Mouse (Mus musculus): ENCODE data around the gene Zfp804a. TPM values are rescaled to one million over a fixed set of nuclear protein-coding genes. Genes with fewer than 3 reads are reported as not detected.

Gene Zfp804a
- total RNA-seq, 1 experiment: 0.09 TPM

DNA sequence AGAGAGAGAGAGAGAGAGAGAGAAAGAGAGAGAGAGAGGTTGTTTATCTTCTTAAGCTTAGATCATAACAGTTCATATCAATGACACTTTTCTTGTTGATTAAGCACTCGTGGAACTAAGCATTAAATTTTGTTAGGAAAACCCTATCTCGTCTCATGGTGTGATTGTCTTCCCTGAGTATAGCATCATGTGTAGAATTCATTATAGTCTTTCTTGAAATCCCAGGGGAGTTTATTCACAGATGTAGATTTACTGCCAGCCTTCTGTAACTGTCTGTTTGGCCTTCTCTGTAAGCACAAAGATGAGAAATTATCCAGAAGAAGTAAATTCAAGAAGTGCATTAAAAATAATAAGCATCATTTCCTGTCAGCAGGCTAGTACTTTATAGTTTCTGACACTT, 66.6 kb downstream of the Zfp804a start:
- DNase-seq (ENCODE audit: low read depth, low spot score): no peak
- no peak overlapping the region for H3K4me3 ChIP-seq (ENCODE audit: insufficient read depth in 1 of 2, low read depth in 1 of 2, low read length in 2 of 2, poor library complexity in 1 of 2, severe bottlenecking in 1 of 2)
- no peak overlapping the region for H3K9ac ChIP-seq (ENCODE audit: insufficient read depth, low read depth, low read length, poor library complexity, severe bottlenecking)
- in situ Hi-C loops (cut with MboI; ENCODE audit: low sequenced_read_pairs in 2 of 2, unreplicated experiment in 2 of 2): no loop called here
- no peaks in the 10 kb centered on the region for H3K36me3 ChIP-seq (ENCODE audit: control insufficient read depth, insufficient read depth, low read length, poor library complexity, severe bottlenecking)
- H3K4me1 ChIP-seq (ENCODE audit: control insufficient read depth in 2 of 2, insufficient read depth in 2 of 2, low read length in 2 of 2, poor library complexity in 1 of 2): no peaks in the 10 kb centered on the region
- H3K9me3 ChIP-seq (ENCODE audit: control insufficient read depth, insufficient read depth, low read depth, low read length): no peaks in the 10 kb centered on the region
- TF ChIP-seq HCFC1 (IDR thresholded peaks at IDR 0.05; ENCODE audit: borderline replicate concordance, insufficient read depth, low read length) (no peak), ZNF384 (IDR thresholded peaks at IDR 0.05; ENCODE audit: low read depth, low read length) (no peak)
- no peak overlapping the region for H3K27ac ChIP-seq (ENCODE audit: insufficient read depth, low read depth, low read length, poor library complexity, severe bottlenecking)

DNA sequence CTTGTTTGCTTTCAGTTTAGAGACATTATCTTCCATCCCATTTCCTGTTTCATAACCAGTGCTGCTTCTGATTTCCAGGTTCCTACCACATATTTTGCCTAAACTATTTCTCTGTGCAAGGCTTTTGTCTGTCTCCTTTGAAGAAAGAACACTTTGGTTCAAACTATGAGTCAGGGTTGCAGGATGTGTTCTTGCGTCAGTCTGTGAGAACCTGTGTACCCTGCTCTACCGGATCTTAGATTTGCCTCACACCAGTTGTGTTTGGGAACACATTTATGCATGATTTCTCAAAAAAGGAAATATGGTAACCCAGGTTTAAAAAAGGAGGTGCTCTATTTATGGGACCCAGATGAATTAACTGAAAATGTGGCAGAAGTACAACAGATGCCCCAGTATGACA, 125.7 kb downstream of the Zfp804a start:
- in situ Hi-C loops (cut with MboI; ENCODE audit: low sequenced_read_pairs in 2 of 2, unreplicated experiment in 2 of 2): no loop called here
- TF ChIP-seq CHD2 (IDR thresholded peaks at IDR 0.05; ENCODE audit: low read depth, low read length): no peak
- TF ChIP-seq ZNF384 (IDR thresholded peaks at IDR 0.05; ENCODE audit: low read depth, low read length): no peak
- no peak for TF ChIP-seq MAFK (IDR thresholded peaks at IDR 0.05; ENCODE audit: insufficient read depth, low read depth, low read length)
- no peak for TF ChIP-seq ZC3H11A (IDR thresholded peaks at IDR 0.05; ENCODE audit: borderline replicate concordance, low read depth, low read length)
- no peak for TF ChIP-seq HCFC1 (IDR thresholded peaks at IDR 0.05; ENCODE audit: borderline replicate concordance, insufficient read depth, low read length)
- H3K9ac ChIP-seq (ENCODE audit: insufficient read depth, low read depth, low read length, poor library complexity, severe bottlenecking): no peak overlapping the region
- DNase-seq (ENCODE audit: low read depth, low spot score): no peak
- no peak overlapping the region for H3K4me3 ChIP-seq (ENCODE audit: insufficient read depth in 1 of 2, low read depth in 1 of 2, low read length in 2 of 2, poor library complexity in 1 of 2, severe bottlenecking in 1 of 2)
- H3K27ac ChIP-seq (ENCODE audit: insufficient read depth, low read depth, low read length, poor library complexity, severe bottlenecking): no peak overlapping the region
- no peaks in the 10 kb centered on the region for H3K36me3 ChIP-seq (ENCODE audit: control insufficient read depth, insufficient read depth, low read length, poor library complexity, severe bottlenecking)
- no peaks in the 10 kb centered on the region for H3K9me3 ChIP-seq (ENCODE audit: control insufficient read depth, insufficient read depth, low read depth, low read length)
- no peaks in the 10 kb centered on the region for H3K4me1 ChIP-seq (ENCODE audit: control insufficient read depth in 2 of 2, insufficient read depth in 2 of 2, low read length in 2 of 2, poor library complexity in 1 of 2)

DNA sequence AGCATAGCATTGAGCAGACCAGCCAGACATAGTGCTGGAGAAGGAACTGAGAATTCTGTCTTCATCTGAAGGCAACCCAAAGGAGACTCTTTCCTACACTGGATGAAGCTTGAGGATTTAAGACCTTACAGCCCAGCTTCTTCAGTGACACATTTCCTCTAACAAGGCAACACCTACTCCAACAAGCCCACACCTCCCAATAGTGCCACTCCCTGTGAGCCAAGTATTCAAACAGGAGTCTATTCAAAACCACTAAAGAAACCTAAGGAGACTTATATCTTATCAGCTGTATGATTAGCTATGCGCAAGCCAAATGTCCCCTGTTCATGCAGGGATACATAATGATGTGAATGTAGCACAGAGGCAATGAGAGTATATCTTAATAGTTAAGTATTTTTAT, 128.0 kb downstream of the Zfp804a start:
- Histone ChIP-seq H3K4me3 (ENCODE audit: insufficient read depth in 1 of 2, low read depth in 1 of 2, low read length in 2 of 2, poor library complexity in 1 of 2, severe bottlenecking in 1 of 2) (no peak overlapping the region), H3K4me1 (ENCODE audit: control insufficient read depth in 2 of 2, insufficient read depth in 2 of 2, low read length in 2 of 2, poor library complexity in 1 of 2) (no peaks in the 10 kb centered on the region), H3K36me3 (ENCODE audit: control insufficient read depth, insufficient read depth, low read length, poor library complexity, severe bottlenecking) (no peaks in the 10 kb centered on the region), H3K9me3 (ENCODE audit: control insufficient read depth, insufficient read depth, low read depth, low read length) (no peaks in the 10 kb centered on the region), H3K9ac (ENCODE audit: insufficient read depth, low read depth, low read length, poor library complexity, severe bottlenecking) (no peak overlapping the region), H3K27ac (ENCODE audit: insufficient read depth, low read depth, low read length, poor library complexity, severe bottlenecking) (no peak overlapping the region)
- DNase-seq (ENCODE audit: low read depth, low spot score): no peak
- in situ Hi-C loops (cut with MboI; ENCODE audit: low sequenced_read_pairs in 2 of 2, unreplicated experiment in 2 of 2): no loop called here
- TF ChIP-seq MAFK (IDR thresholded peaks at IDR 0.05; ENCODE audit: insufficient read depth, low read depth, low read length): no peak
- no peak for TF ChIP-seq HCFC1 (IDR thresholded peaks at IDR 0.05; ENCODE audit: borderline replicate concordance, insufficient read depth, low read length)
- no peak for TF ChIP-seq CHD2 (IDR thresholded peaks at IDR 0.05; ENCODE audit: low read depth, low read length)
- TF ChIP-seq ZNF384 (IDR thresholded peaks at IDR 0.05; ENCODE audit: low read depth, low read length): no peak
- no peak for TF ChIP-seq ZC3H11A (IDR thresholded peaks at IDR 0.05; ENCODE audit: borderline replicate concordance, low read depth, low read length)

DNA sequence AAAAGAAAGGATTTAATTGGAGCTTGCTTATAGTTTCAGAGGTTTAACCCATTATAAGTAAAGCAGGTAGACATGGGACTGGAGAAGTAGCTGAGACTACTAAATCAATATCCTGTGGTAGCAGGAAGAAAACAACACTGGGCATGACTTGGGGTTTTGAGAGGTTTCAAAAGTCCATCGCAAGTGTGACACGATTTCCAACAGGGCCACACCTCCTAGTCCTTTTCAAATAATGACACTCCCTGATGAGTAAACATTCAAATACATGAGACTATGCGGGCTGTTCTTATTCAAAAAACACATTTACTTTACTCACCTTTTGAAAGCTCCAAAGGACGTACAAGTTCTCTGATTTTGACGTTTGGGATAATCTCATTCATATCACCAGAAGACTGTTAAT, 146.9 kb downstream of the Zfp804a start:
- H3K36me3 ChIP-seq (ENCODE audit: control insufficient read depth, insufficient read depth, low read length, poor library complexity, severe bottlenecking): no peaks in the 10 kb centered on the region
- no peak for DNase-seq (ENCODE audit: low read depth, low spot score)
- in situ Hi-C loops (cut with MboI; ENCODE audit: low sequenced_read_pairs in 2 of 2, unreplicated experiment in 2 of 2): no loop called here

DNA sequence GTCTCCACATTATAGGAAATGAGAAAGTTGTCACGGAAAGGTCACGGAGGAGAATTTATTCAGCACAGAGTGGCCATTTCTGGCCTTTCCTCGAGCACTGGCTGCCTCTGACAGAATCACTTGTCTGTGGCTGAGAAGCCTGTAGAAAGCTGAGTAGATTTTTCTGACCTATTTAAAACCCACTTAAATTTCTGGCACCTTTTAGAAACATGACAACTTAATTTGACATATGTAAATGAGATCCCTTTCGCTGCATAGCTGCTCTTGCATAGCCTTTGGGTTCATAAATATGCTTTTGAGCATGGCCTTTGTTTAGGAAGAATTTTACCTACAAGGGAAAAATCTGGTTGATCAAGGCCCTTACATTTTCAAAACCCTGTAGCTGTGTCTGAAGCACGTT, 147.6 kb downstream of the Zfp804a start:
- no peaks in the 10 kb centered on the region for H3K9me3 ChIP-seq (ENCODE audit: control insufficient read depth, insufficient read depth, low read depth, low read length)
- in situ Hi-C loops (cut with MboI; ENCODE audit: low sequenced_read_pairs in 2 of 2, unreplicated experiment in 2 of 2): no loop called here
- no peak for TF ChIP-seq CHD2 (IDR thresholded peaks at IDR 0.05; ENCODE audit: low read depth, low read length)
- TF ChIP-seq MAFK (IDR thresholded peaks at IDR 0.05; ENCODE audit: insufficient read depth, low read depth, low read length): no peak
- TF ChIP-seq ZC3H11A (IDR thresholded peaks at IDR 0.05; ENCODE audit: borderline replicate concordance, low read depth, low read length): no peak
- TF ChIP-seq ZNF384 (IDR thresholded peaks at IDR 0.05; ENCODE audit: low read depth, low read length): no peak
- TF ChIP-seq HCFC1 (IDR thresholded peaks at IDR 0.05; ENCODE audit: borderline replicate concordance, insufficient read depth, low read length): no peak
- DNase-seq (ENCODE audit: low read depth, low spot score): no peak
- H3K9ac ChIP-seq (ENCODE audit: insufficient read depth, low read depth, low read length, poor library complexity, severe bottlenecking): no peak overlapping the region
- H3K4me3 ChIP-seq (ENCODE audit: insufficient read depth in 1 of 2, low read depth in 1 of 2, low read length in 2 of 2, poor library complexity in 1 of 2, severe bottlenecking in 1 of 2): no peak overlapping the region
- no peaks in the 10 kb centered on the region for H3K4me1 ChIP-seq (ENCODE audit: control insufficient read depth in 2 of 2, insufficient read depth in 2 of 2, low read length in 2 of 2, poor library complexity in 1 of 2)
- H3K27ac ChIP-seq (ENCODE audit: insufficient read depth, low read depth, low read length, poor library complexity, severe bottlenecking): no peak overlapping the region
- no peaks in the 10 kb centered on the region for H3K36me3 ChIP-seq (ENCODE audit: control insufficient read depth, insufficient read depth, low read length, poor library complexity, severe bottlenecking)

More for the DNA sequence above, 146.9 kb downstream of the Zfp804a start:
- H3K9ac ChIP-seq (ENCODE audit: insufficient read depth, low read depth, low read length, poor library complexity, severe bottlenecking): no peak overlapping the region
- no peaks in the 10 kb centered on the region for H3K9me3 ChIP-seq (ENCODE audit: control insufficient read depth, insufficient read depth, low read depth, low read length)
- H3K27ac ChIP-seq (ENCODE audit: insufficient read depth, low read depth, low read length, poor library complexity, severe bottlenecking): no peak overlapping the region
- no peak for TF ChIP-seq HCFC1 (IDR thresholded peaks at IDR 0.05; ENCODE audit: borderline replicate concordance, insufficient read depth, low read length)
- TF ChIP-seq ZNF384 (IDR thresholded peaks at IDR 0.05; ENCODE audit: low read depth, low read length): no peak
- TF ChIP-seq MAFK (IDR thresholded peaks at IDR 0.05; ENCODE audit: insufficient read depth, low read depth, low read length): no peak
- no peak for TF ChIP-seq ZC3H11A (IDR thresholded peaks at IDR 0.05; ENCODE audit: borderline replicate concordance, low read depth, low read length)
- TF ChIP-seq CHD2 (IDR thresholded peaks at IDR 0.05; ENCODE audit: low read depth, low read length): no peak
- no peaks in the 10 kb centered on the region for H3K4me1 ChIP-seq (ENCODE audit: control insufficient read depth in 2 of 2, insufficient read depth in 2 of 2, low read length in 2 of 2, poor library complexity in 1 of 2)
- no peak overlapping the region for H3K4me3 ChIP-seq (ENCODE audit: insufficient read depth in 1 of 2, low read depth in 1 of 2, low read length in 2 of 2, poor library complexity in 1 of 2, severe bottlenecking in 1 of 2)

Measured in ES-E14 (cell line).